Mouse (Mus musculus): ENCODE measurements around the gene Psmd14.

DNA sequence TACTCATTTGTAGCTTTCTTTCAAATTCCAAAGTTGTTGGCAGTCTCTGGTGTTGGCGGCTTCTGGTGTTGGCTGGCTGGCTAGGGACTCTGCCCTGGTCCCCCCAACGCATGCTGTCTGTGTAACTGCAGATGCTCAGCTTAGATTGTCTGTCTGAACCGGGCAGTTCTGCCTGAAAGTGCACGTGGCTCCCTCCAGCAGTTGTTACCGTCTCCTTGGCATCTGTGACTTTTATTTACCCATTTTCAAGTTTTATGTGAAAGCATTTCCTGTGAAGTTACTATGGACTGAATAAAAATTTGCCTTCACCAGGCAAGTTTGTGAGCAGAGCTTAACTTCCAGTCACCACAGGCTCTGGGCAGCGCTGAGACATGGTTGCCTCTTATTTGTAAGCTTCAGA lies 97.3 kb downstream of the Psmd14 start:
- TF ChIP-seq CTCF (IDR thresholded peaks at IDR 0.05; ENCODE audit: low read depth) (no peak), EP300 (optimal IDR thresholded peaks at IDR 0.05) (no peak)

Measured in stomach, postnatal 0 days (tissue).